Mouse (Mus musculus) E14TG2a.4 (cell line): ENCODE results near the gene Bloc1s2.

ENCODE experiments used
- H3K27me3 ChIP-seq: 2 replicates; pipeline ENCODE4 v1.6.1; 2014; ENCODE audit warnings: low read length, control low read depth; ENCODE audit not compliant: insufficient read depth
- H3K36me3 ChIP-seq: 2 replicates; pipeline ENCODE4 v1.6.1; 2014; ENCODE audit warnings: low read length, control low read depth; ENCODE audit not compliant: insufficient read depth
- H3K4me1 ChIP-seq: replicated peaks from 2 replicates; pipeline ENCODE4 v1.6.1; 2014; ENCODE audit warnings: low read depth, low read length, control low read depth
- H3K4me3 ChIP-seq: replicated peaks from 2 replicates; pipeline ENCODE4 v1.5.1; 2014; ENCODE audit warnings: mild to moderate bottlenecking, low read length
- H3K9me3 ChIP-seq: 2 replicates; pipeline ENCODE4 v1.6.1; 2014; ENCODE audit warnings: low read length, control low read depth
- CTCF ChIP-seq: conservative IDR thresholded peaks from 2 replicates; pipeline ENCODE4 v1.5.1; 2014; ENCODE audit warnings: low read length
- NANOG ChIP-seq: IDR thresholded peaks from 2 replicates; pipeline ENCODE4 v1.6.1; 2014; ENCODE audit warnings: borderline replicate concordance, low read length, mixed read lengths
- POU5F1 ChIP-seq: IDR thresholded peaks from 2 replicates; pipeline ENCODE4 v1.6.1; 2014; ENCODE audit warnings: low read length, borderline replicate concordance

Gene Bloc1s2

DNA sequence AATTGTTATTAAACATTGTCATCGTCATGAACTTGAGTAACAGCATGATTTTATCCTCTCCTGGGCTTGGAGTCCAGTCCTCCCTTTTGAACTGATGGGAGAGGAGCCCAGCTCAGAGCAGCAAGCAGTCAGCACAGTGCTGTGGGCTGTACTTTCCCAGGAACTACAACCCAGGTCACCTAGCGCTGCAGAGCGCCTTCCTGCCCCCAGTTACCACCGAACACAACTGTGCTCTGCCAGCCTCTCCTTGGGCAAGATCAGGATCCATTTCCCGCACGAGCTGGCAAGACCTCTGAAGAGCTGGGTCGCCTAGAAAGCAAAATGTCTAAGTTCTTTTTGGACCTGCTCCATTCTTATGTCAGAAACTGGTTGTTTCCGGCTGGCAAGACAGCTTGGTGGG is 28.6 kb upstream of the Bloc1s2 start:
- TF ChIP-seq POU5F1 (no peak), CTCF (no peak), NANOG (no peak)
- Histone ChIP-seq H3K9me3 (peaks cover 20% of the 10 kb centered on the region), H3K36me3 (no peaks in the 10 kb centered on the region), H3K27me3 (peaks cover 6% of the 10 kb centered on the region; the same call in 1 of the 2 replicates), H3K4me1 (no peaks in the 10 kb centered on the region), H3K4me3 (no peak overlapping the region)

- Histone ChIP-seq H3K9me3 (no peaks in the 10 kb centered on the region), H3K4me1 (peaks cover 6% of the 10 kb centered on the region; the same call in 1 of the 2 replicates)
- TF ChIP-seq NANOG, result no peak
- TF ChIP-seq CTCF, result peak; percentile 68
These were observed 15.3 kb upstream of the Bloc1s2 start for GRCm38 (mm10) chr19:44161515-44161914.

GRCm38 (mm10) chr19:44159386-44159785 is 13.1 kb upstream of the Bloc1s2 start:
- peaks cover 7% of the 10 kb centered on the region for H3K27me3 ChIP-seq
- H3K9me3 ChIP-seq, result no peaks in the 10 kb centered on the region
- TF ChIP-seq CTCF, result no peak
- H3K4me1 ChIP-seq, result peaks cover 6% of the 10 kb centered on the region; the same call in 1 of the 2 replicates
- H3K36me3 ChIP-seq, result no peaks in the 10 kb centered on the region
- no peak overlapping the region for H3K4me3 ChIP-seq

More at GRCm38 (mm10) chr19:44161515-44161914, 15.3 kb upstream of the Bloc1s2 start:
- Histone ChIP-seq H3K36me3 (no peaks in the 10 kb centered on the region), H3K27me3 (peaks cover 3% of the 10 kb centered on the region), H3K4me3 (no peak overlapping the region)

DNA sequence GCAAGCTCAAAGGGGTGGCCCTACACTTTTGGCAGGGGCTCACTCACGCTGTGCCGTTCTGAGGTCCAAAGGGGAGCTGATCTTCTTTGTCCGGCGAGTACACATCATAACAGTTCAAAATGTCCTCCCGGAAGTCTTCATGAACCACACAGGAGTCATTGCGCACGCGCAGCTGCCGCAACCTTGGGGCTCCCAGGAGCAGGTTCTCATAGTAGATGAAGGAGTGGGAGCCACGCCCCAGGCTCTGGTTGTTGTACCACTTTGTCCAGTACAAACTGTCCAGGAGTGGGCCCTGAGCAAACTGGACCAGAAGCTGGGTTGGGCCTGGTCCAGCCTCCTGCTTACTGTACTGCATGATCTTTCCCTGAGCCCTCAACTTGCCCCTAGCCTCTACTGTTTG is 10.8 kb upstream of the Bloc1s2 start:
- no peaks in the 10 kb centered on the region for H3K9me3 ChIP-seq
- H3K4me3 ChIP-seq, result no peak overlapping the region
- H3K4me1 ChIP-seq, result peaks cover 14% of the 10 kb centered on the region
- TF ChIP-seq NANOG, result no peak
- no peaks in the 10 kb centered on the region for H3K36me3 ChIP-seq
- peaks cover 13% of the 10 kb centered on the region for H3K27me3 ChIP-seq

GRCm38 (mm10) chr19:44153781-44154180 is 7.5 kb upstream of the Bloc1s2 start:
- Histone ChIP-seq H3K4me3 (no peak overlapping the region), H3K36me3 (no peaks in the 10 kb centered on the region), H3K9me3 (no peaks in the 10 kb centered on the region), H3K27me3 (peaks cover 20% of the 10 kb centered on the region), H3K4me1 (peaks cover 14% of the 10 kb centered on the region)
- no peak for TF ChIP-seq CTCF
- no peak for TF ChIP-seq NANOG
- no peak for TF ChIP-seq POU5F1

DNA sequence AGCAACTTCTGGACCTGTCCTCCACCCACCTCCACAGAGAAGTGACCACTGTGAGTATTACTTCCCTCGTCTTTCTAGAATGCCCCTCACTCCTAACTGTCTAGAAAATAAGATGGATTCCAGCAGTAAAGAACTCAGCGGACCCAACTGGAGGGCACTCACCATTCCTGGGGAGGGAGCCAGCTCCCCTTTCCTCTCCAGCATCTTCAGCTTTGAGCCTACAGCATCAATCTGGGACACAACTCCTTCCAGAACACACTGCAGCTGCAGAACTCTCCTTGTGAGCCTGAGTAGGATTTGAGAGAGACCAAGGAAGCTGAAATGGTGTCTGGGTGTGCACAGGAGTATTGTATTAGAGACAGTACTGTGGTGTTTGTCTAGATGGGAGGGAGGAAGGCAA is 2.7 kb upstream of the Bloc1s2 start:
- H3K36me3 ChIP-seq, result peaks cover 5% of the 10 kb centered on the region
- H3K9me3 ChIP-seq, result no peaks in the 10 kb centered on the region
- TF ChIP-seq POU5F1, result no peak
- TF ChIP-seq NANOG, result no peak
- peaks cover 20% of the 10 kb centered on the region for H3K4me1 ChIP-seq
- peaks cover 23% of the 10 kb centered on the region for H3K27me3 ChIP-seq
- H3K4me3 ChIP-seq, result no peak overlapping the region

DNA sequence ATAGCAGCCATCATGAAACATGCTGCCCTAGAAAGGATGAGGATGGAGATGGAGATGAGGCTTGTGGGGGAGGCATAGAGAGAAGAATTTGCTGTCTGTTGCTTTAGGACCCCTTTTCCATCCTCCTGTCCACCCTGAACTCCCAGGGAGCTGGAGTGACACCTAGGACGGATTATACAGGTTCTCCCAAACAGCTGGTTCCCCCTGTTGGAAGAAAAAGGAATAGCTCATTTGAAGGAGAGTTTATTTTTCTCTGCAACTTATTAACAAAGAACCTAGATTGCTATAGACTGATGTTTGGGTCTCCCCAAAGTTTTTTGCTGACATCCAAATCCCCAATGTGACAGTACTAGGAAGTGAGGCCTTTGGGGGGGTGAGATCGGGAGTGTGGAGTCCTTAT is 2.1 kb upstream of the Bloc1s2 start:
- Histone ChIP-seq H3K36me3 (peaks cover 10% of the 10 kb centered on the region), H3K27me3 (peaks cover 23% of the 10 kb centered on the region), H3K4me1 (peaks cover 14% of the 10 kb centered on the region), H3K9me3 (no peaks in the 10 kb centered on the region), H3K4me3 (no peak overlapping the region)
- TF ChIP-seq POU5F1 (no peak), CTCF (peak; percentile 20; the same call in 1 of the 2 replicates), NANOG (no peak)

DNA sequence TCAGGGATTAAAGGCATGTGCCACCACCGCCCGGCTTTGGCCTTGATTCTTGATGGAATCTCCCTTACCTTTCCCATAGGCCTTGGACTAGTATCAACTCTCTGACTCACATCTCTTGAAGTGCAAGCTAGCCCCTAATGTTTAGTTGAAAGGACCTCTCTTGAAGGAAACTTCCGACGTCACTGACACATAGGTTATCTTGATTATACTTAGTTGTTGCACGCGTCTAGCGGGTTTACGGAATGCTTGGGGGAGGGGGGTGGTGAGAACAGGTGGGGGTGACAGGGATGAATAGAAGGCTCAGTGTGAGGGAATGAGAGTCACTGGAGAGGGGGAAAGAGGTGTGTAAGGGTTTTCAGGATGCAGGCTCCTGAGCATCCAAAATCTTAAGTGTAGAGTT is 705 bp upstream of the Bloc1s2 start:
- Histone ChIP-seq H3K9me3 (no peaks in the 10 kb centered on the region), H3K27me3 (peaks cover 17% of the 10 kb centered on the region), H3K4me3 (no peak overlapping the region), H3K36me3 (peaks cover 24% of the 10 kb centered on the region), H3K4me1 (peaks cover 13% of the 10 kb centered on the region)
- TF ChIP-seq POU5F1 (no peak), NANOG (no peak), CTCF (no peak)

GRCm38 (mm10) chr19:44146568-44146879 is 278 bp upstream of the Bloc1s2 start:
- peak overlapping the region; percentile 86 for H3K4me3 ChIP-seq
- H3K9me3 ChIP-seq, result no peaks in the 10 kb centered on the region
- peaks cover 15% of the 10 kb centered on the region; the same call in 1 of the 2 replicates for H3K27me3 ChIP-seq
- H3K4me1 ChIP-seq, result peaks cover 13% of the 10 kb centered on the region
- peaks cover 29% of the 10 kb centered on the region for H3K36me3 ChIP-seq
- TF ChIP-seq CTCF (no peak), NANOG (no peak), POU5F1 (no peak)

DNA sequence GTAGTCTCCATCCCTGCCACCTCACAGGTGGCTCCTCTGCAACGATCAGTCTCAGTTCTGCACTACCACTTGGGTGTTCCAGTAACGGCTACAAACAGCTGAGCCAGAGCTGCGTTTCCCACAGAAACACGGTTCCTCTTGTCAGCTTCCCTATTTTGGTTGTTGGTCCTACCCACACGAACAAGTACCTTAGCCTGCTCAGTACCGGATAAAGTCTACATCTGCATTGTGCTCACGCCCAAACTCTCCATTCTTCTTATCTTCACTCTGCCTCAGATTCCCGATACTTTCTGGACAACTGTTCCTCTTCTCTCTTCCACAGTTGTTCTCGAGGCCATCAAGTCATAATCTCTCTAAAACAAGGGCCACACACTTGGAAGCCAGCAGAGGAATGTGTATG is 1.9 kb downstream of the Bloc1s2 start:
- H3K4me1 ChIP-seq, result peaks cover 13% of the 10 kb centered on the region
- H3K27me3 ChIP-seq, result peaks cover 8% of the 10 kb centered on the region; the same call in 1 of the 2 replicates
- no peak overlapping the region for H3K4me3 ChIP-seq
- TF ChIP-seq POU5F1, result no peak
- TF ChIP-seq CTCF, result no peak
- TF ChIP-seq NANOG, result no peak
- peaks cover 48% of the 10 kb centered on the region for H3K36me3 ChIP-seq
- no peaks in the 10 kb centered on the region for H3K9me3 ChIP-seq
